Mouse (Mus musculus) cortical plate, adult 2 months (tissue): ENCODE data around the gene Kirrel3.

Experiments used
- CTCF ChIP-seq: fragments of 200-500 bp; IDR thresholded peaks from 2 replicates; pipeline ENCODE4 v1.5.1; 2011; ENCODE audit warnings: mild to moderate bottlenecking, control low read depth, low read length; ENCODE audit not compliant: insufficient read depth; ENCODE audit errors: extremely low read depth
- POLR2A ChIP-seq: fragments of 200-500 bp; IDR thresholded peaks from 2 replicates; pipeline ENCODE4 v1.6.1; 2011; ENCODE audit warnings: mild to moderate bottlenecking, low read length, control low read depth; ENCODE audit not compliant: insufficient read depth; ENCODE audit errors: extremely low read depth

- no peak for TF ChIP-seq POLR2A
- TF ChIP-seq CTCF, result no peak
These were observed 38.0 kb upstream of the Kirrel3 start for GRCm38 (mm10) chr9:34447736-34448135.
